Mouse (Mus musculus) mouse trophoblast stem cell (cell line): Measurements from ENCODE around the gene St6galnac1.
"Not testable (repeated sequence)": the region's sequence is repeated elsewhere in the genome, so short reads cannot be mapped to it uniquely, and the experiment has no call there.

Experiments used
- in situ Hi-C, 2 experiments: fragments of 300-500 bp; cut with MseI, MboI; formaldehyde crosslinking; loops; 2 replicates in 1 of 2; 3 replicates in 1 of 2; pipeline ENCODE4 v1.15.1; 2025

The St6galnac1 gene

DNA sequence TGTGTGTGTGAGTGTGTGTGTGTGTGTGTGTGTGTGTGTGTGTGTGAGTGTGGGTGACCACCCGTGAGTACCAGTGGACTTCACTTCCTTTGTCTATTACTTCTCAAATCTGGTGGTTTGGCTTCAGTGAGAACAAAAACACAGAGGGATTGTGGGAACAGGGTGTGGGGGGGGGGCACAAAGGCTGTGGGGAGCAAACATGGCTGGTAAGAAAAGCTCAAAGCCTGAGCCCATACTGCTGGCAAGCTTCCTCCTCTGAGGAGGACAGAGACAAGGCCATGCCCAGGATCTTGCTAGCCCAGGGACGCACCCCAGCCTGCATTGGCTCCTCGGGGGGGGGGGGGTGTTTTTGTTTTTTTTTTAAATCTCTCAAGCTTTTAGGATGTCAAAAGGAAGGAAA lies 32.2 kb upstream of the St6galnac1 start:
- in situ Hi-C loops: loop anchor here (5.0 kb wide), 2 partner anchors 160 to 165 kb away; no protein-coding TSS in a partner anchor

DNA sequence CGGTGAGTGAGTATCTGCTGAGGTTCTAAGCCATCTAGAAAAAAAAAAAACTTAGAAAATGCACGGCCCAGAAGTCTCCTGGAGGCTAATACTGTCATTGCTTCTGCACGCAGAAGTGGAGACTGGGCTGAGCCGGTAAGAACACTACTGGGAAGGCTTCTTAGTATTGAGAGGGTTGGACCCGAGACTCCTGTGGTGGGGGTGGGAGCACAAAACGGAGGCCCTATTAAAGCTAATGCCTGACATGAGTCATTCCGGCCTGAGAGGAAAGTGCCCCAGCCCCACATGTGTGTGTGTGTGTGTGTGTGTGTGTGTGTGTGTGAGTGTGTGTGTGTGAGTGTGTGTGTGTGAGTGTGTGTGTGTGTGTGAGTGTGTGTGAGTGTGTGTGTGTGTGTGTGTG lies 31.8 kb upstream of the St6galnac1 start:
- in situ Hi-C loops: loop anchor here (5.0 kb wide), 2 partner anchors 160 to 165 kb away; no protein-coding TSS in a partner anchor

DNA sequence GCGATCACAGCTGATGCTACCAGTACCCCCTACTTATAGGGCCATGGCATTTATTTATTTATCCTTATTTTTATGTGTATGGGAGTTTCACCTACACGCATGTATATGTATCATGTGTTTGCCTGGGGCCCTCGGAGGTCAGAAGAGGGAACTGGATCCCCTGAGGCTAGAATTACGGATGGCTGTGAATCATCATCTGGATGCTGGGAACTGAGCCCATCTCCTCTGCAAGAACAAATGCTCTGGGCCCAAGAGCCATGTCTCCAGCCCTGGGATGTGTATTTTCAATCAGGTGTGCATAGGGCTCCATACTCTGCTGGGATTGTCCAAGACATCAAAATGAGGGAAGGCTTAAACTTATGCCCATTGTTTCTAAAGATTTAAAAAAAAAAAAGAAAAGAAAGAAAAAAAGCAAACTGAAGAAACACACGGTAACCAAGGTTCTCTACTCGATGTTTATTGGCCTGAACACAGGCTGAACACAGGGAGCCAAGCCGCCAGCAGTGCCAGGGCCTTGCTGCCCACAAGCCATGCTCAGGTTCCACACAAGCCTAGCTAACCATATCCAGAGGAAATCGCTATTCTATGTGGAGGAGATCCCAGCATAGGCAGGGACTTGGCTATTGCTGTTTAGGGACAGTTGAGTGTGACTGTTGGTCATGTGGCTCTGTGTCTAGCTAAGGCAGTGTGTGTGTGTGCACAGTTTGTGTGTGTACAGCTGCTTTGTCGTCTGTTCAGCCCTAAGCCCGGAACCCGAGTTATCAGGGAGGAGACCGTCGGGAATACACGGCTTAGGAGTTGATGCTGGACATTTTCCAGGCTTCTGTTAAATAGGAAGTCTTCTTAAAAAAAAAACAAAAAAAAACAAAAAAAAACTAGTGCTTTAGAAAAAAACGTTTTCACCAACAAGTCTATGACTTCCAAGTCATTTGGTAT lies 31.1 kb upstream of the St6galnac1 start:
- in situ Hi-C loops: loop anchor here (5.0 kb wide), 2 partner anchors 159 to 164 kb away; no protein-coding TSS in a partner anchor

DNA sequence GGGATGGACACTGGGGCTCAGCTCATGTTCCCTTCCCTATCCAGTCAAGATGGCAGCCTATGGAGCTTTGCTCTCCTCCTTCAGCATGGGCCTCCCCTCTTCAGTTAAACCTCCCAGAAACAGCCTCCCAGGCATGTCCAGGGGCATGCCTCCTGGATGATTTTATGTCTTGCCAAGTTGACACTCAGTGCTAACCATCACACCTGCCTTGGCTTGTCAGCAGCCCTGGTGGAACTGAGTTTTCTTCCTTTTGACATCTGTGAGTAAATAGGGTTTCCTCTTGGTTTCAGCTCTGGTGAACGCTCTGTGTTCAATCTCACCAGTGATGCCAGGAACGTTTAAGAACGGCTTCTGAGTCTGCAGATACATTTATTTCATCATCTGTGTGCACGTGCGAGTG lies 27.4 kb upstream of the St6galnac1 start:
- in situ Hi-C loops: no loop called here

DNA sequence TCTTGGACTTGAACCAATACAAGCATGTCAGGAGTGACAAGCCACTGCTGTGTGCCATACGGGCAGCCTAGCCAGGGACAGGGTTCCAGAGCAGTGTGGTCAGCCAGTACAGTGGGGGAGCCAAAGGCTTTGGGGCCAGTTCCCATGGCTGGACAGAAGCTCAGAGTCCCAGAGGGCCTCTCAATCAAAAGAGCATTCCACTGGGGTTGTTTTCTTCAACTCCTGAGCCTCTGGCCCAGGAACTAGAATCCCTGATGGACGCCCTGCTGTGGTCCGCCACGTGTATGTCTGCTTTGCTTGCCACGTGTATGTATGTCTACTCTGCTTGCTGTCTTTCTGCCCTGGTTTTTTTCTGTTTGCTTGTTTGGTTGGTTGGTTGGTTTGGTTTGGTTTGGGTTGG lies 25.8 kb upstream of the St6galnac1 start:
- in situ Hi-C loops: no loop called here

DNA sequence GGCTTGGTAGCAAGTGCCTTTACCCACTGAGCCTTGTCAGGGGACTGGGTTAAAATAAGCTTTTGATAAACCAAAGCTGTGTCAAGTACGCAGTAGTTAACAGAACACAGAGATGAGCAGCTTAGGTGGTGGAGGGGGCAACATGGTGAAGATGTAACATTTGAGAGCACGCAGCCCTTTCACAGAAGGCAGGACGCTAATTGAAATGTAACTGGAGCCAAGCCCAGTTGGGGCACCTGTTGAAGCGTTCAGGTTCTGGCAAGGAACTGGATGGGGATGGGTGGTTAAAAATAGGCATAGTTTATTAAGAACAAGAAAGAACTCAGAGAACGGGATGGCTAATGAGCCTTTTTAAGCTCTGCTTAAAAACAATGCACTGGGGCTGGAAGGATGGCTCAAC lies 24.1 kb upstream of the St6galnac1 start:
- in situ Hi-C loops: no loop called here

DNA sequence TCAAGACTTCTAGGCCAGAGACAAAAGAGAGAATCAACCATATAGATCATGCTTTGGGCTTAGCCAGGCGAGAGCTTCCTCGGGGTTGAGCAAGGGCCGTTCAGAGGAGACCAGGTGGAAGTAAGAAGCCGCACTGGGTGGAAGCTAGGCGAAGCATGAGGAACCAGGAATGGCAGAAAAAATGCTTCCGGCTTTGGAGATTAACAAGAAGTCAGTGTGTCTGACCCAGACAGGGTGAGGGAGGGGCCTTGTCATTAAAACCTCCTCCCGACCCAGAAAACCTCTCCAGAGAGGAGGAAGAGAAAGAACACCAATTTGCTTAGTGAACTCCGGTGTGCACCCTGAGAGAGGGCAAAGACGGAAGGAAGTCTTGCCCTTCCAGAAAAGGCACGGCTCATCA lies 8.9 kb upstream of the St6galnac1 start:
- in situ Hi-C loops: no loop called here

DNA sequence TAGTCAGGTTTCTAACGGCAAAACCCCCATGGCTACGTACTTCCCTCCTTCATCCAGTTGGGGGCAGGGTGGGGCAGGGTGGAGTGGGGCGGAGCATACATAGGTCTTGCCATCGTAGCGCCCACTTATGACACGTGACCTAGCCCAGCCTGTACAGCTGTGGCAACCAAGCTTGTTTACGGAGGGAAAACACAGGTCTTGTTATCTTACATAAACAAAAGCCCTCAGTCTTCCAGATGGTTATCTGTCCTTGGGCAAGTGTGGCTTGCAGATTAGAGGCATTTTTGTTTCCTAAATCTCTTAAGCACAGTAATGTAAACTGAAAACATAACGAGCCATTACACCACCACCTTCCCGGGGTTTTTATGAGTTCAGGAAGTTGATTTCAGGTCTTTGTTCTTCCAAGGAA lies 7.4 kb upstream of the St6galnac1 start:
- in situ Hi-C loops: no loop called here

DNA sequence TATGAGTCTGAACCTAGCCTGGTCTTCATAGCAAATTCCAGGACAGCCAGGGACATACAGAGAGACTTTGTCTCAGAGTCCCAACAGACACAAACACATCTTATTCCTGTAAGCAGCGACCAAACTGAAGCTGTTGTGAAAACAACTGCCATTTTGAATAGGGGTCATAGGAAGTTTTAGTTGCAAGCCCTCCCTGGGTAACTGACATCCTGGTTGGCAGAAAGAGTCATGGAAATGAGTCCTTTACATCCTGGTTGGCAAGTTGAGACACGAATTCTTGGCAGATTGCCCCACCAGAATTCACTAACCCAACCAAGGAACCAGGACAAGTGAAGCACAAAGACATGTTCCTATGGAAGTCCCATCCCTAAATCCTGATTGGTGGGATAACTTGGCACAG lies 2.1 kb downstream of the St6galnac1 start:
- in situ Hi-C loops: no loop called here

DNA sequence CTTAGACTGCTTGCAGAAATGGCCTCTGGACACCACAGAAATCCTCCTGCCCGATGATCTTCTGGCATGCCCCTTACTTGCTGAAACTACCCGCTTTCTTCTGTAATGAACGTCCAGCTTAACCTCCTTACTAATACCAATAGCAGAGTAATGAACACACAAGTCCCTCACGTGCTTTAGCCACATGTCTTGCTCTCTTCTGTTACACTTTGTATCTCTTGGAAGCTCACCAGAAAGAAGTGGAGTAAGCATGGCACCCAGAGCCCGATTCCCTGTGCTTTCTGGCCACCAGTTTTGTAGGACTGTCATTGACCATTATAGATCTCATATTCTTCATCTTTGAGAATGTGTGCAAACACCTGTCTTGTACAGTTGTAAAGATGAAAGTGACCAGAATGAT lies 5.4 kb downstream of the St6galnac1 start:
- in situ Hi-C loops: no loop called here

DNA sequence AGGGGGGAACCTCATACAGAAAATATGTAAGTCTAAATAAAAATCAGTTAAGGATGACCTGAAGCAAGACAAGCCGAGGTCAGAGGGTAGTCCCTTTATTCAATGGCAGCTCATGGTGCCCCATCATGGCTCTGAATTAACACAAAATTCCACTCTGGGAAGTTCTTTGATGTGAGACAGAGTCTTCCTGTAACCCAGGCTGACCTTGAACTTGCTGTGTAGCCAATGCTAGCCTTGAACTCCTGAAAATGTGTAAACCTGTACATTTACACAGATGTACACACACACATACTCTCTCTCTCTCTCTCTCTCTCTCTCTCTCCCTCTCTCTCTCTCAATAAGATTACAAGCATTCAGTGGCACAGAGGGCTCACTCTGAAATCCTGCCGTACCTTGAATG lies 10.4 kb downstream of the St6galnac1 start:
- in situ Hi-C loops: no loop called here

DNA sequence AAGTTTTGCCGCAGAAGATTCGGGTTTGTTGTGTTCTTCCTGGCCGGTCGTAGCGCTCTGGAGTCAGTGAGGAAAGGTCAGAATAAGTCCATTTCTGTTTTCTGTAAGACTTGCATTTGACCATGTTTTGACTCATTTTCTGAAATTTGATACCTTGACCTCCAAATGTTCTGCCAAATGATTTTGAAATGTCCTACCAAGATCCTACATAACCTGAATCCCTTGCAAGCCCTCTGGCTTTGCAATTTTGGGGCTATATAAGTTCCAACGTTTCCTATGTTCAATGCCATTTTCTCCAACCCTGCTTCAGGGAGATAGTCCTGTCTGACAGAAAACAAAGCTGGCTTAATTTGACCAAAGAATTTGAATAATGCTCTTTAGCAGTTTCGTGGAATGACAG lies 11.0 kb downstream of the St6galnac1 start:
- in situ Hi-C loops: no loop called here

DNA sequence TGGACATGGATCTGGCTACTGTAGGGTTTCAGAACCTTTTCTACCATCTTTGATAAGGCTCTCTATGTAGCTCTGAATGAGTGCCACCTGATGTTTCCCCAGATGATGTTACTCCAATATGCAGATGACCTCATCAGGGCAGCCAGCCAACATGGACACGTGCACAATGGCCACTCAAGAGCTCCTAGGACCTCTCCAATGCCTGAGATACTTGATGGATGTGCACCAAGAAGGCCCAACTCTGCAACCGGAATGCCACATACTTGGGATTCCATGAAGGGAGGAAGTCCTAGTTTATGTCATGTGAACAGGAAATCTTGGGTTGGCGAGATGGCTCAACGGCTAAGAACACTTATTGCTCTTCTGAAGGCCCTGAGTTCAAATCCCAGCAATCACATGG lies 20.1 kb downstream of the St6galnac1 start:
- in situ Hi-C loops: no loop called here

DNA sequence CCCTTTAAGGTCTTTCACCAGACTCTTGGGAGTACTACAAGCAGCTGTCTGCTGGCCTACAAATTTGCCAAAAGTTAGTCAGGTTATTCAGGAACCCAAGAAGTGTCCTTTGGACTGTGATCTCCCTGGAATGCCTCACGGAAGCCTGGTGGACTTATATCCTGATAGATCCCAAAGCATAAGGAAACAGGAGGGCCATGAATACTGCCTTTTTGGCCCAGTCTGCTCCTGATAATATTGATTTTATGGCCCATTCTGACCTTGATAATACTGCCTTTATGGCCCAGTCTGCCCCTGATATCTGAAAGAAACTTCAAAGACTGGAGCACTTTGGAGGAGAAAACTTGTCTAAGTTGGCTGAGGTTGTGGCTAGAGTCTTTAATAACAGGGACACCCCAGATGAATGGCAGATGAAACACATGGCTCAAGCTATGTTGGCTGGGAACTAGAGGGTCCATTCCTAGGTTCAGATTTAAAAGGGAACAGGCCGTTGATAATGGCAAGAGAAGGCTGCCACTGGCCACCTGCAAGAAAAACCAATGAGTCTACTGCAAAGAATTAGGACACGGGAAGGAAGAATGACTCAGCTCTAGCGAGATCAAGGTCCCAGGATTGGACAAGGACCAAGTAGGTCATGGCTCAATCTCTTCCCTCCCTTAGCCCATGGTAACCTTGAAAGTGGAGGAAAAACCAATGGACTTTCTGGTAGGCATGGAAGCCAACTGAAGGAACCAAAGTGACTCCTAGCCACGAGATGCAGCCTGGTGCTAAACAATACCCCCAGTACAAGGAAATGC lies 21.4 kb downstream of the St6galnac1 start:
- in situ Hi-C loops: no loop called here

DNA sequence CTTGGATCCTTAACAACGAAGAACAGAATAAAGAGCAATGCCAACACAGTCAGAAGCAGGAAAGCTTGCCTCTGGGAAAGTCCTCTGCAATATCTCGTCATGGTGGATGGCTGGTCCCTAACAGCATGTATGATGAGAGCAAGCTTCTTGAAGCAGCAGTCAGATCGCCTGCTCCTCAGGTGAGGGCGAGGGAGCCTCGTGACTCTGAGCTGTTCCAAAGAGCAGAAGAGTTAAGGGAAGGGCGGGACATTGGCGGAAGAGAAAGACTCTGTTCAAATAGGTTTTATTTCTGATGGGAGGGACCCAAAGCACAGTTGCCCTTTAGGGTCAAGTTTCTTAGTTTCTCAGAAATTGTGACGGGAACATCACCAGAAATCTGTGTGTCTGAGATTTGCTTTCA lies 25.6 kb downstream of the St6galnac1 start:
- in situ Hi-C loops: no loop called here

DNA sequence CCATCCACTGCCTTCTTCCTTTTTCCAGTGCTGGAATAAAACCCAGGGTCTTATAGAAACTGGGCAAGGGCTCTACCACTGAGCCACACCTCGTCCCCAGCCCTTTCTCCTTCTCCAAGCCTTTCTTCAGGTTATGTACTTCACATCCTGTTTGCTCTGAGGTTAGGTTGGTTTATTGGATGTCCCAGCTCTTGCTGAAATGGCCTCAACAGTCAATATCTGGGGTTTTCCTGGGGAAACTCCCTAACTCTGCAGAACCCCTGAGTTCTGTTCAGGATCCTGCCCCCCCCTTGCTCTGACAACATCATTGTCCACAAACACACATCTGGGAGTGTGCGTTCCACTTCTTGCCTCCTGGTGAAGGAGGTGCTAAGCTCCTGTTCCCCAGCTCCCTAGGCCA lies 26.6 kb downstream of the St6galnac1 start:
- in situ Hi-C loops: not testable (repeated sequence)

DNA sequence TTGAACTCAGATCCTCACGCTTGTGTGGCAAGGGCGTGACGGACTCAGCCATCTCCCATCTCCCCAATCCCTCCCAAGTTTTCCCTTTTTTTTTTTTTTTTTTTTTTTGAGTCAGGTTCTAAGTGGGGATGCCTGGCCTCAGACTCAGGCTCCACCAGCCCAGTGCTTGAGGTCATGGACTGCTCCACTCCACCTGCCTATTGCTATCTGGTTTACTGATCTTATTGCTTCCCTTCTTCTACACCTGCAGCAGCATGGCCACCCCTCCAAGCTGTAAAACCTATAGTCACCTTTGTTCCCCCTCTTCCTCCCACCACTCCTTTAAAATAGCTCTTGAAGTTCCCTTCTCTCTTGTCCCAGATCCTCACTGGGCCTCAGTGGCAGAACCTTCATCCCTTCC lies 28.5 kb downstream of the St6galnac1 start:
- in situ Hi-C loops: not testable (repeated sequence)

DNA sequence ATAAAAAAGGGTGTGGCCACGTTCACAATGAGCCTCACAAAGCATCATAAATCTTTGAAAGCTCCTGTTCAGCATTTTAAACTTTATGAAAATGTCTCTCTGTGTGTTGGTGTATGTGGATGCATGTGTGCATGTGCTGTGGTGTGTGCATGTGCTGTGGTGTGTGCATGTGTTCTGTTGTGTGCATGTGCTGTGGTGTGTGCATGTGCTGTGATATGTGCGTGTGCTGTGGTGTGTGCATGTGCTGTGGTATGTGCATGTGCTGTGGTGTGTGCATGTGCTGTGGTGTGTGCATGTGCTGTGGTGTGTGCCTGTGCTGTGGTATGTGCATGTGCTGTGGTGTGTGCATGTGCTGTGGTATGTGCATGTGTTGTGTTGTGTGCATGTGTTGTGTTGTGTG lies 29.9 kb downstream of the St6galnac1 start:
- in situ Hi-C loops: not testable (repeated sequence)

DNA sequence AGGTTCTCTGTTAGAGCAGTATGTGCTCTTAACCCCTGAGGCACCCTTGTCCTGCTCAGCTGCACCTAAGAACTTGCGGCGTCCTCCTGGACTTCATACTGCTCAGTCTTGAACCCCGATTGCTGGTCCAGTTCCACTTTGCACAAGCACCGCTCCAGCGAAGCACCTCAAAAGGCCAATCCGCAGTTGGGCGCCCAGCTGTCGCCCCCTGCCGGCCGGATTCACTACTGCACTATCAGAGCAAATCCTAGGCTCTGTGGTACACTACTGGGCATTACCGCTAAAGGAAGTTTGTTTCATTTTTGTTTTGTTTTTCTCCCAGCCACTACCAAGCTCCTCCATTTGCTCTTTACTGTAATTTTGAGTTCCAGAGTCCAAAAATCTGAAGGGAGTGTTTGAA lies 36.9 kb downstream of the St6galnac1 start:
- in situ Hi-C loops: no loop called here

DNA sequence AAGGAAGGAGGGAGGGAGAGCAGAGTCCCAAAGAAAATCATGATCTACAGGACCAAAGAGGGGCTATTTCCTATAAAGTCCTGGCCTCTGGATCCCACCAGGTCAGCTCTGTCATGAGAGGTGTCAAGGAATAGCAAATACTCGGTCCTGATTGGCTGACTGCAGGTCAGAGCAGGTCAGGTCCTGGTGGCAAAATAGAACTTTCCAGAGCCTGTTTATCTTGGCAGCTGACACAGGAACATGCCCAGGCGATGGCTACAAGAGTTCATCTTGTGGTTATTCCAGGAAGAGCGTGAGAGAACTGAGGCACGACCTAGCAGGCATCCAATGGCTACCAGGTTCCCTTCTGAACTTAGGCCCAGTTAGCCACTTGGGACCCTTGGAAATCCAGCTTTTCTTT lies 42.8 kb downstream of the St6galnac1 start:
- in situ Hi-C loops: no loop called here

DNA sequence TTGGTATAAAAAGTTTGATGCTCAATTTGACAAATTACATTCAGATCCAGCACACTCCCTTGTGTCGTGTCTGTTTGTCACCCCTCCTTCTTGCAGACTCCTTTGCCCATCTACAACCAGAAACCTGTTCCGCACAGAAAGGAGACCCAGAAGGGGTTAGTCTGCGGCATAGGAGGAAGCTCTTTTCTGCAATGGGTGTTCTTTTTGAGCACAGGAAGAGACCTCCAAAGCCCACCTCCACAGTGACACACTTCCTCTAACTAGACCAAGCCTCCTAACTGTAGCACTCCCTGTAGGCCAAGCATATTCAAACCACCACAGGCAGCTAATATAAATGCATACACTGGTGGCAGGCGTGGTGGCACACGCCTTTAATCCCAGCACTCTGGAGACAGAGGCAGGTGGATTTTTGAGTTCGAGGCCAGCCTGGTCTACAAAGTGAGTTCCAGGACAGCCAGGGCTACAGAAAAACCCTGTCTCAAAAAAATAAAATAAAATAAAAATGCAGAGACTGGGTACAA lies 44.2 kb downstream of the St6galnac1 start:
- in situ Hi-C loops: not testable (repeated sequence)

DNA sequence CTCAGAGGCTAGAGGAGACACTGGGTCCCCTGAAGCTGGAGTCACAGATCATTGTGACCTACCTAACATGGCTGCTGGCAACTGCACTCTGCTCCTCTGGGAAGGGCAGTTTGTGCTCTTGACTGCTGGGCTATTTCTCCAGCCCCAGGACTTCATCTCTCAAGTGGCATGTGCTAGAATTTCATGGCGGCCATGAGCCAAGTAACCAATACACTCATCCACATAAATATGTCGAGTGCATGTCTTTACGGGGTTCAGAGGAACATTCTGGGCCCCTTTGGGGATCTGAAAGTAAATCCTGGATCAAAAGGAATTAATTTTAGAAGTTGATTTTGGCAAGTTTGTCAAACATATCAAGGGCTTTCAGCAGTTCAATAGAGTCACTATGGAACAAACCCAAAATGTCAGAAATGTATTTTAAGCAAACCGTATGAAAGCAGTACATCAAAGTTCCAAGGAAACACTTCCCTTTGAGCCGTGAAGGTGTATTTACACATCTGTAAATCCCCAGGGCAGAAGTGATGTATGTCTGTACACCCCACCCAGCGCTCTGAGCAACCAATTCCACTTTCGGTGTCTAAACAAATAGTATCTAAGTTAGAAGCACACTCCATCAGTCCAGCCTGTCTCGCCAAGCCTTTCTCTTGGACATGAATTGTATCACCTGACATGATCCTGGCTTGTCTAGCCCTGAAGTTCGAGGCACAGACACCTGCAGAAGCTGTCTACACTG lies 45.9 kb downstream of the St6galnac1 start:
- in situ Hi-C loops: no loop called here
